Mouse (Mus musculus): ENCODE measurements around the gene 2300002M23Rik. TPM values are rescaled to one million over a fixed set of nuclear protein-coding genes. Genes with fewer than 3 reads are reported as not detected.
A peak's percentile ranks its signal among the peaks of the same experiment; 100 is the strongest.

Gene 2300002M23Rik
- polyA plus RNA-seq, 1 experiment from 2014 or later, result not detected

- no peaks in the 10 kb centered on the region for H3K36me3 ChIP-seq (ENCODE audit: control insufficient read depth, insufficient read depth, low read length)
- H3K4me3 ChIP-seq (ENCODE audit: low read depth, low read length), result no peak overlapping the region
- no peak overlapping the region for H3K27ac ChIP-seq (ENCODE audit: low read depth)
- no peaks in the 10 kb centered on the region for H3K4me1 ChIP-seq (replicated peaks; ENCODE audit: control insufficient read depth, insufficient read depth, low read length)
- ATAC-seq (replicated peaks; ENCODE audit: low FRiP score, low TSS enrichment, low read depth) (no peak), DNase-seq (ENCODE audit: low spot score) (no peak)
- H3K9me3 ChIP-seq (ENCODE audit: control insufficient read depth, low read length), result no peaks in the 10 kb centered on the region; the same call in 1 of the 2 replicates
- no peaks in the 10 kb centered on the region for H3K27me3 ChIP-seq (replicated peaks; ENCODE audit: control insufficient read depth, insufficient read depth, low read length)
- no peak overlapping the region for H3K9ac ChIP-seq (ENCODE audit: low read length)
- WGBS, result 78% methylated on average over 1 of the region's 1 CpGs
- no peak overlapping the region for H3K4me2 ChIP-seq (ENCODE audit: low read length)
Measured at GRCm38 (mm10) chr17:35587291-35587690, 20.0 kb downstream of the 2300002M23Rik start.

GRCm38 (mm10) chr17:35588387-35588786 is 21.1 kb downstream of the 2300002M23Rik start:
- no peak overlapping the region for H3K9ac ChIP-seq (ENCODE audit: low read length)
- no peak for ATAC-seq (replicated peaks; ENCODE audit: low FRiP score, low TSS enrichment, low read depth)

GRCm38 (mm10) chr17:35590410-35591218 is 23.4 kb downstream of the 2300002M23Rik start:
- H3K36me3 ChIP-seq (ENCODE audit: control insufficient read depth, insufficient read depth, low read length), result no peaks in the 10 kb centered on the region
- no peak overlapping the region for H3K4me3 ChIP-seq (ENCODE audit: low read depth, low read length)
- no peak overlapping the region for H3K4me2 ChIP-seq (ENCODE audit: low read length)
- peak; percentile 78 for ATAC-seq (replicated peaks; ENCODE audit: low FRiP score, low TSS enrichment, low read depth)
- H3K9me3 ChIP-seq (ENCODE audit: control insufficient read depth, low read length), result no peaks in the 10 kb centered on the region; the same call in 1 of the 2 replicates
- DNase-seq (ENCODE audit: low spot score), result peak; percentile 97
- no peaks in the 10 kb centered on the region for H3K4me1 ChIP-seq (replicated peaks; ENCODE audit: control insufficient read depth, insufficient read depth, low read length)
- no peak overlapping the region for H3K9ac ChIP-seq (ENCODE audit: low read length)
- 43% methylated on average over 21 of the region's 21 CpGs for whole genome bisulfite sequencing
- no peaks in the 10 kb centered on the region for H3K27me3 ChIP-seq (replicated peaks; ENCODE audit: control insufficient read depth, insufficient read depth, low read length)
- no peak overlapping the region for H3K27ac ChIP-seq (ENCODE audit: low read depth)

More at GRCm38 (mm10) chr17:35588387-35588786, 21.1 kb downstream of the 2300002M23Rik start:
- H3K4me2 ChIP-seq (ENCODE audit: low read length), result no peak overlapping the region
- no peaks in the 10 kb centered on the region for H3K27me3 ChIP-seq (replicated peaks; ENCODE audit: control insufficient read depth, insufficient read depth, low read length)
- no peaks in the 10 kb centered on the region; the same call in 1 of the 2 replicates for H3K9me3 ChIP-seq (ENCODE audit: control insufficient read depth, low read length)
- 43% methylated on average over 4 of the region's 4 CpGs for WGBS
- H3K4me3 ChIP-seq (ENCODE audit: low read depth, low read length), result no peak overlapping the region
- H3K4me1 ChIP-seq (replicated peaks; ENCODE audit: control insufficient read depth, insufficient read depth, low read length), result no peaks in the 10 kb centered on the region
- H3K36me3 ChIP-seq (ENCODE audit: control insufficient read depth, insufficient read depth, low read length), result no peaks in the 10 kb centered on the region
- no peak overlapping the region for H3K27ac ChIP-seq (ENCODE audit: low read depth)
- DNase-seq (ENCODE audit: low spot score), result no peak

GRCm38 (mm10) chr17:35591219-35591578 is 23.9 kb downstream of the 2300002M23Rik start:
- ATAC-seq (replicated peaks; ENCODE audit: low FRiP score, low TSS enrichment, low read depth) (no peak), DNase-seq (ENCODE audit: low spot score) (no peak)
- H3K4me3 ChIP-seq (ENCODE audit: low read depth, low read length), result no peak overlapping the region
- H3K36me3 ChIP-seq (ENCODE audit: control insufficient read depth, insufficient read depth, low read length), result no peaks in the 10 kb centered on the region
- no peaks in the 10 kb centered on the region for H3K27me3 ChIP-seq (replicated peaks; ENCODE audit: control insufficient read depth, insufficient read depth, low read length)
- H3K4me1 ChIP-seq (replicated peaks; ENCODE audit: control insufficient read depth, insufficient read depth, low read length), result no peaks in the 10 kb centered on the region
- H3K9ac ChIP-seq (ENCODE audit: low read length), result no peak overlapping the region
- no peak overlapping the region for H3K4me2 ChIP-seq (ENCODE audit: low read length)
- H3K9me3 ChIP-seq (ENCODE audit: control insufficient read depth, low read length), result no peaks in the 10 kb centered on the region; the same call in 1 of the 2 replicates
- WGBS, result 95% methylated on average over 7 of the region's 7 CpGs
- H3K27ac ChIP-seq (ENCODE audit: low read depth), result no peak overlapping the region

GRCm38 (mm10) chr17:35591731-35592130 is 24.5 kb downstream of the 2300002M23Rik start:
- H3K27ac ChIP-seq (ENCODE audit: low read depth), result no peak overlapping the region
- H3K27me3 ChIP-seq (replicated peaks; ENCODE audit: control insufficient read depth, insufficient read depth, low read length), result no peaks in the 10 kb centered on the region
- WGBS, result 72% methylated on average over 15 of the region's 15 CpGs
- H3K4me1 ChIP-seq (replicated peaks; ENCODE audit: control insufficient read depth, insufficient read depth, low read length), result no peaks in the 10 kb centered on the region
- no peak overlapping the region for H3K9ac ChIP-seq (ENCODE audit: low read length)
- no peak overlapping the region for H3K4me3 ChIP-seq (ENCODE audit: low read depth, low read length)
- H3K36me3 ChIP-seq (ENCODE audit: control insufficient read depth, insufficient read depth, low read length), result no peaks in the 10 kb centered on the region
- H3K9me3 ChIP-seq (ENCODE audit: control insufficient read depth, low read length), result no peaks in the 10 kb centered on the region; the same call in 1 of the 2 replicates
- DNase-seq (ENCODE audit: low spot score), result no peak
- no peak for ATAC-seq (replicated peaks; ENCODE audit: low FRiP score, low TSS enrichment, low read depth)
- no peak overlapping the region for H3K4me2 ChIP-seq (ENCODE audit: low read length)

GRCm38 (mm10) chr17:35592131-35592530 is 24.9 kb downstream of the 2300002M23Rik start:
- no peak overlapping the region for H3K27ac ChIP-seq (ENCODE audit: low read depth)
- no peak for ATAC-seq (replicated peaks; ENCODE audit: low FRiP score, low TSS enrichment, low read depth)
- no peak overlapping the region for H3K4me3 ChIP-seq (ENCODE audit: low read depth, low read length)
- WGBS, result 81% methylated on average over 9 of the region's 9 CpGs
- H3K27me3 ChIP-seq (replicated peaks; ENCODE audit: control insufficient read depth, insufficient read depth, low read length), result no peaks in the 10 kb centered on the region
- H3K9ac ChIP-seq (ENCODE audit: low read length), result no peak overlapping the region
- no peaks in the 10 kb centered on the region for H3K4me1 ChIP-seq (replicated peaks; ENCODE audit: control insufficient read depth, insufficient read depth, low read length)
- no peaks in the 10 kb centered on the region; the same call in 1 of the 2 replicates for H3K9me3 ChIP-seq (ENCODE audit: control insufficient read depth, low read length)
- no peak overlapping the region for H3K4me2 ChIP-seq (ENCODE audit: low read length)
- no peak for DNase-seq (ENCODE audit: low spot score)
- H3K36me3 ChIP-seq (ENCODE audit: control insufficient read depth, insufficient read depth, low read length), result no peaks in the 10 kb centered on the region

- no peak overlapping the region for H3K4me2 ChIP-seq (ENCODE audit: low read length)
- WGBS, result 32% methylated on average over 4 of the region's 4 CpGs
- H3K36me3 ChIP-seq (ENCODE audit: control insufficient read depth, insufficient read depth, low read length), result no peaks in the 10 kb centered on the region
- DNase-seq (ENCODE audit: low spot score) (no peak), ATAC-seq (replicated peaks; ENCODE audit: low FRiP score, low TSS enrichment, low read depth) (no peak)
- H3K4me3 ChIP-seq (ENCODE audit: low read depth, low read length), result no peak overlapping the region
- H3K9ac ChIP-seq (ENCODE audit: low read length), result no peak overlapping the region
- no peak overlapping the region for H3K27ac ChIP-seq (ENCODE audit: low read depth)
- no peaks in the 10 kb centered on the region for H3K27me3 ChIP-seq (replicated peaks; ENCODE audit: control insufficient read depth, insufficient read depth, low read length)
- H3K4me1 ChIP-seq (replicated peaks; ENCODE audit: control insufficient read depth, insufficient read depth, low read length), result no peaks in the 10 kb centered on the region
- H3K9me3 ChIP-seq (ENCODE audit: control insufficient read depth, low read length), result no peaks in the 10 kb centered on the region
Measured at GRCm38 (mm10) chr17:35593786-35594185, 26.5 kb downstream of the 2300002M23Rik start.

- Histone ChIP-seq H3K9me3 (ENCODE audit: control insufficient read depth, low read length) (no peaks in the 10 kb centered on the region), H3K4me2 (ENCODE audit: low read length) (no peak overlapping the region), H3K27ac (ENCODE audit: low read depth) (no peak overlapping the region), H3K4me1 (replicated peaks; ENCODE audit: control insufficient read depth, insufficient read depth, low read length) (no peaks in the 10 kb centered on the region), H3K36me3 (ENCODE audit: control insufficient read depth, insufficient read depth, low read length) (no peaks in the 10 kb centered on the region), H3K27me3 (replicated peaks; ENCODE audit: control insufficient read depth, insufficient read depth, low read length) (no peaks in the 10 kb centered on the region), H3K4me3 (ENCODE audit: low read depth, low read length) (no peak overlapping the region), H3K9ac (ENCODE audit: low read length) (no peak overlapping the region)
- DNase-seq (ENCODE audit: low spot score) (no peak), ATAC-seq (replicated peaks; ENCODE audit: low FRiP score, low TSS enrichment, low read depth) (no peak)
- 78% methylated on average over 7 of the region's 7 CpGs for WGBS
Measured at GRCm38 (mm10) chr17:35594456-35594855, 27.2 kb downstream of the 2300002M23Rik start.

GRCm38 (mm10) chr17:35597399-35597798 is 30.1 kb downstream of the 2300002M23Rik start:
- no peak overlapping the region for H3K27ac ChIP-seq (ENCODE audit: low read depth)
- H3K36me3 ChIP-seq (ENCODE audit: control insufficient read depth, insufficient read depth, low read length), result no peaks in the 10 kb centered on the region
- DNase-seq (ENCODE audit: low spot score), result no peak
- H3K4me3 ChIP-seq (ENCODE audit: low read depth, low read length), result no peak overlapping the region
- H3K4me1 ChIP-seq (replicated peaks; ENCODE audit: control insufficient read depth, insufficient read depth, low read length), result no peaks in the 10 kb centered on the region
- no peak for ATAC-seq (replicated peaks; ENCODE audit: low FRiP score, low TSS enrichment, low read depth)
- 93% methylated on average over 3 of the region's 3 CpGs for WGBS
- no peak overlapping the region for H3K4me2 ChIP-seq (ENCODE audit: low read length)
- no peaks in the 10 kb centered on the region for H3K27me3 ChIP-seq (replicated peaks; ENCODE audit: control insufficient read depth, insufficient read depth, low read length)
- no peak overlapping the region for H3K9ac ChIP-seq (ENCODE audit: low read length)
- H3K9me3 ChIP-seq (ENCODE audit: control insufficient read depth, low read length), result no peaks in the 10 kb centered on the region
